Mouse (Mus musculus) kidney, adult 18-20 months (tissue): ENCODE results near the gene Ldb1.

Source experiments
- DNase-seq: peaks from one replicate; pipeline ENCODE4 v3.0.0; 2021

The Ldb1 gene

DNA sequence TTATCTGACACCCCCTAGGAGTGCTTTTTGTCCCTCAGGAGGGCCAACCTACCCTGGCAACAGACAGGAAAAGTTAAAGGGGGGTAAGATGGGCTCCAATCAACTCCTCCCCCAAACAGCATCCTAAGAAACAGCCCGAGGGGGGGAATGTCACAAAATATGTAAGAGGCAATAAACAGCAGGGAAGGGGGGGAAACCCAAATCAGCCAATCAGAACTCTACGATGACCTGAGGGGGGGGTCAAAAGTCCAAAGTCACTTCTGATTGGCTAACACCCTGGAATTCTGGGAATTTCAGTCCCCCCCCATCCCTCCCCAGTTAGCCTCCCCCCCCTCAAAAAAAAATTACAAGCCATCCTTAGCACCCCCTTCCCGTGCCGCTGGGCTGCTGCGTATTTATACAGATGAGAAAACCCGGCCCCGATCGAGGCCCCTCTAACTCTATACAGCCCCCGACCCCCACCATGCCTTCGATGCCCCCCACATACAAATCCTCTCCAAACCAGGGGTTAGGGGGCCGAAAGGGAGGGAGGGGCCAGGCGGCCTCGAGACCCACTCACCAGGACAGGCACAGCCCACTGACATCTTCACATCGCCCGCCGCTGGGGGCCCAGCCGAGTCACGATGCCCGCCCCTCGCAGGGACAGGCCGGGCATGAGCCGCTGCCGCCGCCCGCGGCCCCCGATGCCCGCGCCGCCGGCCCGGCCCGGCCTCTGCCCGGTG lies 582 bp downstream of the Ldb1 start, which contains the start of gene Pprc1:
TSS of gene Pprc1 (plus strand) at position 616 of the 722 bp plus-strand sequence.
- peak; percentile 48 for DNase-seq

DNA sequence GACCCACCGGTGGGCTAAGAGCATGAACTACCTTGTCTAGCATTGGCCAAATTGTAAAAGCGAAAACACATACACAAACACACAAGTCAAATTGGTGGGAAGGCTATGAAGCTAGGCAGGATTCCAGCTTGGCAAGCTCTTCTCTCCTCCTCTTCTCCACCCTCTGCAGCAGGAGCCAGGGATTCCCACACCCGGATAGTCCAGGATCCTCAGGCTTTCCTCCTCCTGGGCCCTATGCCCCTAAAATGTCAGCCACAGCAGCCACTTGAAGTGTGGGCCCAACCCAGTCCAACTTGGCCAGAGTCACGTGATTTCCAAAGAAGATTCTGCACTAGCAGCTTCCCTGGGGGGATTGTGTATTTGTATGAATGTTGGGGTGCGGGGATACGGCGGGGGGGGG lies 1.6 kb downstream of the Ldb1 start:
- DNase-seq, result no peak

GRCm38 (mm10) chr19:46042476-46043011 lies 2.5 kb downstream of the Ldb1 start:
- no peak for DNase-seq

DNA sequence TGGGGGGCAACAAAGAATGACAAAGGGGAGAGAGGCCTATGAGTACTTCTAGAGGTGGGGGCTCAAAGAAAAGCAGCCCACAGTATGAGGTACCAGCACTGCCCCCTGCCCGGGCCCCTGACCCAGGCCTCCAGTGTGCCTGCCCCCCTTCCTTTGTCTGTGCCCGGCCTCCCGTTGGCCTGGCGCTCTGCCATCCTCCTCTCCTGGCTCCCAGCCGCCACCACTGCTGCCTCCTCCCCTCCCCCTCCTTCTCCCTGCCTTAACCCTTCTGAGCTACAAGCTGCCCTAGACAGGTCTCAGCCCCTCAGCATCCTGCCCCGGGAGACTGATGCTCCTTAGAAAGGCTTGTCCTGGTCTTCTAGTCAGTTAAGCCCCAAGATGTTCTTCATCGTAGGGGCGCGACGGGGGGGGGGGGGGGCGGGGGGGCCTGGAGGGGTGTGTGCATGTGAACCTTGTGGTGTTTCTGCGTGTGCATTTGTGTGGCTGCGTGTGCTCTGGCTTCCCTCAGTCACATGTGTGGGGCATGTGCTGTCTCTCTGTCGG lies 3.0 kb downstream of the Ldb1 start:
- peak; percentile 90 for DNase-seq

DNA sequence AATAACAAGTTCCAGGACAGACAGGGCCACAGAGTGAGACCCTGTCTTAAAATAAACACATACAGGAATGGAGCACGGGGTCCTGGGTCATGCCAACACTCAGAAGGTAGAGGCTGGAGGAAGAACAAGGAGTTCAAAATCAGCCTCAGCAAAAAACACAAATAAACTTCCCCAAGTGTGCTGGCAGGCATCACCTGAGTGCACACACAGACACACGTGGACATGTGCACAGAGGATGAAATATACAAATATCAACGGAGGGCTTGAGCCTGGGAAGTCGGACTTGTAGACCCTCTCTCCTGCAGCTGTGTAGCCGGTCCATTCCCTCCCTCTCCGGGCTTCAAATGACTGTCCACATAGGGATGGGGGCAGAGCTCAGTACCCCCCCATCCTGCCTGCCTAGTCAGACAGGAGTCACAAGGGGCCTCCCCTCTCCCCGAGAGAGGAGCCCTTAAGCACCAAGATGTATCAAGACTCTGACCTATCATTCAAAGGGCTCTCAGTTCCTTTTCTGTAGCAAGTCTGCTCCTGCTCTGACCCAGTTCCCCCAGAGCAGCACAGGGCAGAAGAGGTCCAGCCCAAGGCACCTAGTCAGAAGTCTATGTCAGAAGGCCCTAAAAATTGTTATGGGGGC lies 3.6 kb downstream of the Ldb1 start:
- no peak for DNase-seq

- DNase-seq, result no peak
Observed at GRCm38 (mm10) chr19:46040149-46040902, 4.7 kb downstream of the Ldb1 start.

DNA sequence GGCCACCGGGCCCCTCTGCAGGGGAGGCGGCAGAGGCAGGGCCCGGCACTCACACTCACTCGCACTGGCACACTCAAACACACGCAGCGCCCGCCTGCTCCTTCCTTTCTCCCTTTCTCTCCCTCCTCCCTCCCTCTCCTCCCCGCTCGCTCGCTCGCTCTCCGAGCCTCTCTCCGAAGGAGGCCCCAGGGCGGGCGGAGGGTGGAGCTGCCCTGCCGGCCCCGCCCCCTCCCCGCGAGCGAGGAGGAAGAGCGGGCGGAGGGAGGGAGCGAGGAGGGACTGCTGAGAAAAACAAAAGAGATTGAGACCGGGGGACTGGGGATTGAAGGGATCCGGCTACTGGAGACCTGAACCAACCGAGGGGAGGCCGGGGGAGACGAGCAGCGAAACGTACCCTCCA lies 5.5 kb downstream of the Ldb1 start:
- peak; percentile 90 for DNase-seq

- no peak for DNase-seq
Observed at GRCm38 (mm10) chr19:46038851-46039260, 6.2 kb downstream of the Ldb1 start.

DNA sequence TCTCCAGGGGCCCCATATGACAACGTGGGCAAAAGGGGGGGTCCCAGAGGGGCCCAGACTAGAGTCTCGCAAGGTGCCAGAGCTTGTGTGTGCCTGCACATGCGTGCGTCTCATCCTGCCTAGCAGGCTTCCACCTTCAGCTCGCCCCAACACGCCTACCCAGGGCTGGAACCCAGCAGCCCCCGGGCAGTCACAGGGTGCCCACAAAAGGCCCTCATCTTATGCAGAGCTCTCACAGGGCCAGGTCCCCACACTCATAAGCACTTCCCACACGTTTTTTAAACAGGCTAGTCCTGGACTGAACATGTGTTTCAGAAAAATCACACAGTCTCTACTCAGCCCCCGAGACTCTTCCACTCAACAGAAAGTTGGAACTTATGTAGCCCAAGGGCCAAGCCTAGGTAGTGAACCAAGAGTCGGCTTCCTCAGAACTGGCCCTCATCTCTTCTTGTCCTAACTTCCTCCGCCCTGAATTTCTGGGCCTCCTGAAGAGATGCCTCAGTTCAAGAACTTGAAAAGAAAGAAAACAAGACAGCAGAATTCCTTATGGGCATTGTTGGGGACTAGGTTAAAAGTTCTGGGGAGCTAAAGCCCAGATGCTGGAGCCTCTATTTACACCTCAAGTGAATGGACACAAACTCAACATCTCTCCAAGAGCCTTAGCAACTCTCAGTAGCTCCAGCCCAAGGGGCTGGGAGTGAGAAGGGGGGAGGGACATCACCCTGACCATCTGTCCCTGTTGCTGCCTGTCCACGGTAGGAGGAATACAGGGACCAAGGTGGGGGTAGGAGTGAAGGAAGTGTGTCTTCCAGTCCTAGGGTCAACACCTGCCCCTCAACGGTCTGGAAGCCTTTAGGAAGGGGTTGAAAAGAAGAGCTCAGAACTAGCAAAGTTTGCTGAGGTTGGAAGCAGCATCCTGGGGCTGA lies 6.8 kb downstream of the Ldb1 start:
- no peak for DNase-seq

DNA sequence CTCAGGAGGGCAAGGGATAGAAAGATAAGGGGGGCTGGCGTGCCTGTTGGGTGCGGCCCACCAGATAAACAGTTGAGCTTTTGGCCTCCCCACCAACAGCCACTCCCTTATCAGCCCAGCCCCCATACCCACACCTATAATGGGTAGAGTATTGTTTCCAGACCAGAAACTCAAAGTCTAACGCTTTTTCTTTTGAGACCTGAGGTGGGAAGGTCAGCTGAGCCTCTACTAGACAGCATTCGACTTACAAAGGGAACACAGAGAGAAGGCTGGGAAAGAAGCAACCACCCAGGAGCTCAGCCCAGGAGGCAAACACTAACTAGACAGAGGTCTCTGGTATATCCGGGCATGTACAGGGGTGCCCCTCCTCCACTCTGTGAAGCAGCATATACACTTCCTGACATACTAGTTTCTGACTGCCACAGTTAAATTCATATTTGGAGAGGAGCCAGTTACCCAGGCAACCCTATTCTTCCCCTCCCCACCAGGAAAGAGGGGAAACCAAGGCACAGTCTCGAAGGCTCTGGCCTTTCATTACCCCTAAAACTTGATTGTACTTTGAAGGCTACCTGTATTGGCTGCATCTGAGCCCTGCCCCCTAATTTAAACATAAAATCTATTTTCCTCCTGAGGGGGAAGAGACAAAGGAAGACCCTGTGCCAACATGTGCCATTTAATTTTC lies 7.6 kb downstream of the Ldb1 start:
- DNase-seq, result no peak

DNA sequence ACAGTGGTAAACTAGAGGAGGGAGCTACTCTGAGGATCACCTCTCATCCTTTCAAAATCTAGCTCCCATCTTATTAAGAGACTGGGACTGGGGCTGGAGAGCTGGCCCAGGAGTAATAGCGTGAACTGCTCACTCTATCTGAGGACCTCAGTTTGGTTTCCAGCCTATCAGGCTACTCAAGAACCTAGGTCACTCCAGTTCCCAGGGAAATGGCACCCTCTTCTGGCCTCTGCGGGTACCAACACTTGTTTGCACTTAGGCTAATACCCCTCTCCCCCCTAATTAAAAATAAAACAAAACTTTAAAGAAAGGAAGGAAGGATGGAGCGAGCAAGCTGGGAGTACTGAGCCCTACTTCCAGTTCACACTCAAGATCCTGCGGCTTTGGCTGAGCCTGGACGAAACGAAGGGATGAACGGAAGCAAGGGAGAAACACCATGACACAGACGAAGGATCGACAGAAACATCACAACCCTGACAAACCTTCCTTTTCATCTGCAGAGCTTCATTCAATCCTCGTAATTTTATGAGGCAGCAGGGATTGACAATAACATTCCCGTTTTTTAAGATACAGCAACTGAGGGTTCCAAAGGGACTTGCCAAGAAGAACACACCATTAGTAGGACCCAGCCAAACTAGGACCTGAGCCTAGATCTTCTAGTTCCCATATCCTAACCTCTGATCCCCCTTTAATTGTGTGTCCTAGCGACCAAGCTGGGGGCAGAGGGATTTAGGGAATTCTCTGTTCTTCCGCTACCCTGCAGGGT lies 8.4 kb downstream of the Ldb1 start:
- no peak for DNase-seq

GRCm38 (mm10) chr19:46035971-46036370 lies 9.0 kb downstream of the Ldb1 start:
- no peak for DNase-seq

GRCm38 (mm10) chr19:46033911-46034310 lies 11.1 kb downstream of the Ldb1 start:
- DNase-seq, result no peak

DNA sequence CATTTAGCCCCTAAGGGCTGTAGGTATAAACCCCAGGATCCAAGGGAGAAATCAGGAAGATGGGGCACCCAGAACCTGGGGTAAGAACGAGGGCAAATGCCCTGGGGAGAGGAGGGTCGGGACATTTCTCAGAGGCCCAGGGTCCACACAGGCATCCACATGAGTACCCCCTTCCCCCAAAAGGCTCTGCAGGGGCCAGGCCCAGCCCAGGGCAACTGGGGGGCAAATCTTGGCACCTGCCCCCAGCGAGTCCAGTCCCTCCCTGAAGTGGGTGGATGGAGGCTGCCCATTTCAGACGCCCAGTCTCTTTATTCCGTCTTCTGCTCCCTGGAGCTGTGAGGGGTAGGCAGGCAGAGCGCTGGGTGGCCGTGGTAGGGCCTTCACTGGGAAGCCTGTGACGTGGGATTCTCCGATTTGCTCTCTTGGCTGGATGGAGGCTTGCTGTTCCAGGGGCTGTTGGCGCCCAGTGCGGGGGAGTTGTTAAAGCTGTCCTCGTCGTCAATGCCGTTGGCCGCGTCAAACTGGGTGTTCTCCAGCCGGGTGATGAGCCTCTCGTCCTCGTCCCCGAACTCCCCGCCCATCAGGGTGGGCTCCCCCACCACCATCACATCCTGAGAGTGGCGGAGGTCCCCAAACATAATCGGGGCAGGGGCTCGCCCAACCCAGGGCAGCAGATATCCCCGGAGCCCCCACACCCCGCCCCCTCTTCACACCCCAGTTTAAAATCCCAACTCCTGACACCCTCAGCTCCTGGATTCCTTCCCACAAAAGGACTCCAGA lies 12.1 kb downstream of the Ldb1 start:
- DNase-seq, result no peak

DNA sequence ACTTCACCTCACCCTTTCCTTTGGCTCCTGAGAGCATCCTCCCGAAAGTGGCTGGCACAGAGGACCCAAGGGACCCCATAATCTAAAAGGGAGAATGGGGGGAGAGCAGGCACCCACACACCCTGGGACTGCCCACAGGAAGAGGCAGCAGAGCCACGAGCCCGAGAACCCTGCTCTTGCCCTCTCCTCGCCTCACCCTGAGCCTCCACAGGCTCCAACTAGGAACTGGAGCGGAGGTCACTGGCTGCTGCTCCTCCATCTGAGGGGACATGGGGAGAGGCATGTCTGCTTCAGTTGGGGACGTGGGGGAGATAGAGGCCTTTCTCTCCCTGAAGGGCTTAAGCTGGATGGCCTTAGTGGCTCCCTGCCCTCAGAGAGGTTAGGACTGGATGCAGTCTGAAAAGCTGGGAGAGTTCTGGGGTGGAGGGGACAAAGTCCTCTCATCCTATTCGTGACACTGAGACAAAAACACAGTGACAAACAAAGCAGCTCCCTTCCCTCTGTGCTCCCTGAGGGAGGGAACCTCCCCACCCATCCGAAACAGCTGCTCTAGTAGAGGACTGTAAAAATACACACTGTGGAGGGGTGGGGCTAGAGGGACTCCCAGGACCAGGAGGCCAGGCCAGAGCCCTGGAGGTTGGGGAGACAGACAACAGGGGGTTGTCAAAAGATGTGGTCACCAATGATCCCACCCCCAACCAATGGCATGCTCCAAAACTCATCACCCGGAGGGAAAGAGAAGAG lies 13.2 kb downstream of the Ldb1 start:
- no peak for DNase-seq

DNA sequence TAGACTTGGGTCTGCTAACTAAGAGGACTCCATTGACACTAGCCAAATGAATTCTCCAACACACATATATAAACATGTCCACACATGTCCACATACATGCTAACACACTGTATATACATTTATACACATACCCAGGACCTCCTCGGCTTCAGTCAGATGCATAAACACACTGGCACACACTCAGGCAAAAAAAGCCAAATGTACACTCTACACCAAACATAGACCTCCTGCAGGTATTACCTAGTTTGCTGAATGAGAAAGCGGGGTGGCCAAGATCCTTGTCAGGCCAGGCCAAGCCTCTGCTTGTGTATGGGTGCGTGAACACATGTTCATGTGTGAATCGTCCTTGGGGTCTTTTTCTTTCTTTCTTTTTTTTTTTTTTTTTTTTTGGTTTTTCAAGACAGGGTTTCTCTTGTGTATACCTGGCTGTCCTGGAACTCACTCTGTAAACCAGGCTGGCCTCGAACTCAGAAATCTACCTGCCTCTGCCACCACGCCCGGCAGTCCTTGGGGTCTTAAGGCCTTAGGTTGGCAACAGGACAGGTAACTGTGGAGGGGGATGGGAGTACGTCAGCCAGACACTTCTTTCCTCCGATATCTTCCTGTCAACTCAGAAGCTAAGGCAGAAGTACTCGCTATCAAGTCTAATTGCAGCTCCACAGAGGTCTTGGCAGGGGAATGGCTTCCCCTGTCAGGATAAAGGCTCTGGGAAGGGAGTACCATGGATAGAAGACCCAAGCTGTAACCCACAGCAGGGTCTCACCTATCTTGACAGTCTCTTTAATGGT lies 14.6 kb downstream of the Ldb1 start:
- no peak for DNase-seq

DNA sequence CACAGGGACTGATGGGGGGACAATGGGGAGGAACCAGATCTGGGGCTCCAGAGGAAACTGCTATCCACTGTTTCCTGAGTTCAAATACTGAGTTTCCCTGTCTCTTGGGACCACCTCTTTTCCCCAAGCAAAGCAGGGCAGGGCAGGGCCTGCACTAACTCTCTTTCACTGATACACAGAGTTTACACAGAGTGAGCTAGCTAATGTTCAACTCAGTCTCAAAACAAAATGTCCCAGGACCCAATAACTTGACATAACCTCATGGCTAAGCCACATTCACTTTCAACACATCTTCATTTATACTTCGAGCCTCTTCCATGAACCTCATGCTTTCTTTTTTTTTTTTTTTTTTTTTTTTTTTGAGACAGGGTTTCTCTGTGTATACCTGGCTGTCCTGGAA lies 15.4 kb downstream of the Ldb1 start:
- no peak for DNase-seq

DNA sequence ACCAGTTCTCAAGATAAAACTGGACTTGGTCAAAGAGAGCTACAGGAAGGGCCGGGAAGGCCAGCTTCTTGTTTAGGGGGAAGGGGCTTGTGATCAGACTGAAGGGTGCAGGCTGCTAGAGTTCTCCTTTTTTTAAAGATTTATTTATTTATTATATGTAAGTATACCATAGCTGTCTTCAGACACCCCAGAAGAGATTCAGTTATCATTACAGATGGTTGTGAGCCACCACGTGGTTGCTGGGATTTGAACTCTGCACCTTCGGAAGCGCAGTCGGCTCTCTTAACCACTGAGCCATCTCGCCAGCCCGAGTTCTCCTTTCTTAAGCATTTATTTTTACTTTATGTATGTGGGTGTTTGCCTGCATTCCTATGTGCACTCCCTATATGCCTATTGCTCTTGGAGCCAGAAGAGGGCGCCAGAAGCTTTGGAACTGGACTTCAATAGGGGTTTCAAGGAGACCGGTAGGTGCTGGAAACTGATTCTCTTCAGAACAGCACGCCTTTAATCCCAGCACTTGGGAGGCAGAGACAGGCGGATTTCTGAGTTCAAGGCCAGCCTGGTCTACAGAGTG lies 16.2 kb downstream of the Ldb1 start:
- no peak for DNase-seq
